Mouse (Mus musculus) liver, embryonic 11.5 days (tissue): ENCODE data around the gene Col13a1. TPM values are rescaled to one million over a fixed set of nuclear protein-coding genes. Genes with fewer than 3 reads are reported as not detected.

Experiments
- ATAC-seq: fragments of 200-750 bp; cut with Nextera tagmentation; replicated peaks from 2 replicates; pipeline ENCODE4 v1.8.0; 2017; ENCODE audit warnings: moderate number of reproducible peaks, mild to moderate bottlenecking, moderate TSS enrichment, moderate library complexity; ENCODE audit not compliant: low FRiP score
- DNase-seq: peaks from one replicate; pipeline ENCODE4 v3.0.0-alpha.2; 2017; ENCODE audit warnings: low spot score
- H3K27ac ChIP-seq: fragments of 300-500 bp; sonication (generic); 2 replicates; pipeline ENCODE4 v1.5.1; 2014; ENCODE audit warnings: mild to moderate bottlenecking, low read depth, low read length, control low read depth
- H3K27me3 ChIP-seq: fragments of 300-500 bp; sonication (generic); replicated peaks from 2 replicates; pipeline ENCODE4 v1.6.1; 2014; ENCODE audit warnings: low read length, mixed read lengths; ENCODE audit not compliant: control insufficient read depth, insufficient read depth
- H3K36me3 ChIP-seq: fragments of 300-500 bp; sonication (generic); 2 replicates; pipeline ENCODE4 v1.6.1; 2014; ENCODE audit warnings: mild to moderate bottlenecking, low read length, moderate library complexity, mixed read lengths; ENCODE audit not compliant: control insufficient read depth, insufficient read depth
- H3K4me1 ChIP-seq: fragments of 300-500 bp; sonication (generic); replicated peaks from 2 replicates; pipeline ENCODE4 v1.6.1; 2014; ENCODE audit warnings: low read length, mixed read lengths; ENCODE audit not compliant: control insufficient read depth, insufficient read depth
- H3K4me2 ChIP-seq: fragments of 300-500 bp; sonication (generic); 2 replicates; pipeline ENCODE4 v1.6.1; 2014; ENCODE audit warnings: mild to moderate bottlenecking, control low read depth, moderate library complexity
- H3K4me3 ChIP-seq: fragments of 300-500 bp; sonication (generic); 2 replicates; pipeline ENCODE4 v1.5.1; 2014; ENCODE audit warnings: low read depth, low read length, control low read depth
- H3K9ac ChIP-seq: fragments of 300-500 bp; sonication (generic); 2 replicates; pipeline ENCODE4 v1.6.1; 2014; ENCODE audit warnings: low read depth, low read length, control low read depth
- H3K9me3 ChIP-seq: fragments of 300-500 bp; sonication (generic); 2 replicates; pipeline ENCODE4 v1.6.1; 2016; ENCODE audit warnings: low read length, inconsistent platforms, mixed read lengths; ENCODE audit not compliant: control insufficient read depth
- WGBS: fragments of 180-500 bp; shearing (Covaris S2); extraction: QIAGEN DNeasy Blood & Tissue Kit; methylation state at CpG from one replicate; pipeline ENCODE4 v1.1.7; 2014; 5-methylcytosine and 5-hydroxymethylcytosine counted together
- polyA plus RNA-seq: library from polyadenylated mRNA; unstranded; fragments of >200 nt; fragmentation: Nextera tagmentation; extraction: Ambion mirVana; gene quantifications from 2 replicates; pipeline ENCODE4 v1.2.1, GENCODE M21; 2014

Col13a1 gene
- polyA plus RNA-seq, 1 experiment from 2014 or later: 4.6 TPM

DNA sequence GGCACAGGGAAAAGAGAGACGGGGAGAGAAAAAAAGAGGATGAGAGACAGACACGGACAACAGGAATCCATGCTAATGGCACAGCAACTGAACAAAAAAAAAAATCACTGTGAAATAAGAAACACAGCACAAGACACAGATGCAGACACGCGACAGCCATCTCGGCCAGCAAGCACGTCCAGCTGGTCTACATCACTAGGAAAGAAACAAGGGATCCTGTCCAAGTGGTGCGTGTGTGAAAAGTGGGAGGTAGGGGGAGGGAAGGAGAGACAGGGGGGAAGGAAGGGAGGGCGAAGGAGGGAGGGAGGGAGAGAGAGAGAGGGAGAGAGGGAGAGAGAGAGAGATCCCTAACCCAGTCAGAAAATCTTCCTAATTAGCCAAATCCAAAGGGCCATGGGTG is 73.6 kb downstream of the Col13a1 start:
- no peak for DNase-seq
- peaks cover 4% of the 10 kb centered on the region; the same call in 1 of the 2 replicates for H3K4me1 ChIP-seq
- no peak for ATAC-seq
- no peak overlapping the region for H3K4me2 ChIP-seq
- WGBS: 46% methylated on average over 8 of the region's 8 CpGs
- no peaks in the 10 kb centered on the region for H3K27me3 ChIP-seq
- H3K27ac ChIP-seq: no peak overlapping the region
- H3K9ac ChIP-seq: no peak overlapping the region
- no peaks in the 10 kb centered on the region for H3K36me3 ChIP-seq
- H3K9me3 ChIP-seq: no peaks in the 10 kb centered on the region
- H3K4me3 ChIP-seq: no peak overlapping the region

DNA sequence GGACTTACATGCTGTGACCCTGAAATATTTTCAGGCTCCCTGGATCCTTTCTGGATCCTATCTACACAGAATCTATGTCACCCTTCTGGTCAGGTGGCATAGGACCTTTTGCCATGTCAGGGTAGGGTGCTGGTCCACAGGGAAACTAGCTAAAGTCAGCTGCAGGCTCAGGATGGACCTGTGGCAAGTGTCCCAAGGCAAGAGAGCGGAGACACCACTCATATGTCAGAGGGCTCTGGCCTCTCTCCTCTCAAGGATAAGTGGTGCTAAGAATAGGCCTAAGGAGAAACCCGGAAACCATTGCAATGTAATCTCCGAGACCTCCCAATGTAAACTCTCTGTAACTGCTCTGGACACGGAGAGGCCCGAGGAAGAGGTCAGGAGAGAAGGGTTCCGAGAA is 80.8 kb downstream of the Col13a1 start:
- no peak overlapping the region for H3K9ac ChIP-seq
- no peaks in the 10 kb centered on the region for H3K27me3 ChIP-seq
- H3K4me3 ChIP-seq: no peak overlapping the region
- no peaks in the 10 kb centered on the region for H3K9me3 ChIP-seq
- no peaks in the 10 kb centered on the region for H3K36me3 ChIP-seq
- 70% methylated on average over 6 of the region's 6 CpGs for WGBS
- no peak for ATAC-seq
- H3K27ac ChIP-seq: no peak overlapping the region
- no peak for DNase-seq
- no peaks in the 10 kb centered on the region for H3K4me1 ChIP-seq
- H3K4me2 ChIP-seq: no peak overlapping the region

DNA sequence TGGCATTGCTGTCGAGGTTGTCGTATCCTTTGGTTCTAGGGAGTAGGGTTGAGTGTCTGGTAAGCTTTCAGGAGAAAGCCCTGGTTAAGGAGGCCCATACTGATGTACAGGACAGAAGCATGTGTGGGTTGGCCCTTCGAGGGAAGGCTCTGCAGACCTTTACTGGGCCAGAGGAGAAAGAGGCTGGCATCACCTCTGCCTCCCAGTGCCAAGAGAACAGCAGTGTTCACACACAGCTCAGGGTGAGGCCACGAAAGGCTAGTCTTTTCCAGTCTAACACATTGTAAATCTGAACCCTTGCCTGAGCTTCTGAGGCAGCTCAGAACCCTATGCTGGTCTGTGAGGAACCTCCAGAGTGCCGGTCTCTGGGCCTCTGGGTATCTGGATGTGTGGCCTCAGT is 84.3 kb downstream of the Col13a1 start:
- no peak overlapping the region for H3K4me3 ChIP-seq
- WGBS: 74% methylated on average over 5 of the region's 5 CpGs
- no peak for DNase-seq

DNA sequence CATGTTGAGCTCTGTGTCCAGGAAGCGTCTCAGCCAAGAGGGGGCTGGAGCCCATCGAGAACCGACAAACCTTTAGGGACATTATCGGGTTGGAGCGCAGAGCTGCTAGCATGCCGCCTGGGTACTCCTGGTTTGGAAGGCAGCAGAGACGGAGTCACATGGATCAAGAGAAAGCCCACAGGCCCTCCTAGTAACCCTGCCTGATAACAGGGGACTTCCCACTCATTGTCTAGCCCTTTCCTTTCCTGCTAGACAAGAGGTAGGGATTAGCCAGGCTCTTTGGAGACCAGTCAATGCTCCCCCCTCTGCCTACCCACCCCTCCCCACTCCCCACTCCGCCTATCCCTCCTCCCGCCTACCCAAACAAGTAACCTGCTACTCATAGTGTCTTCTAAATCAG is 87.8 kb downstream of the Col13a1 start:
- no peak overlapping the region for H3K4me2 ChIP-seq

More for the DNA sequence above, 84.3 kb downstream of the Col13a1 start:
- Histone ChIP-seq H3K9ac (no peak overlapping the region), H3K36me3 (no peaks in the 10 kb centered on the region), H3K9me3 (no peaks in the 10 kb centered on the region), H3K4me2 (no peak overlapping the region), H3K27ac (no peak overlapping the region), H3K27me3 (no peaks in the 10 kb centered on the region), H3K4me1 (no peaks in the 10 kb centered on the region)
- ATAC-seq: no peak

DNA sequence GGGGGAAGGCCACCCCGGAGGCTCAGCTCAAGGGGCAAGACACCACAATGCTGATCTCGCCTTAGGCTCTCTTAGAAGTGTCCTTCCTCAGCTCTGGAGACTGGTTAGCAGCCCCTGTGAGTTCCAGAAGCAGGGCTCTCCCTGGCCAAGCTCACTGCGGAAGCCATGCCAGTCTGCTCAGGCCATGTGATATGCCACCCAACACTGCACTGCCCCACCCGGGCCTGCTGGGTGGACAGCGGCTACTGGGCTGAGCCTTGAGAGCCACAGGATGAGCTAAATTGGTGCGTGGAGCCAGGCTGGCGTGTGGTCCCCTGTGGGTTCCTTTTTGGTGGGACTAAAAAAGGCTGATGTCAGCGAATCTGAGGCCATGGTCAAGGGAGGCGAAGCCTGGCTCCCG is 88.6 kb downstream of the Col13a1 start:
- ATAC-seq (no peak), DNase-seq (no peak)
- Histone ChIP-seq H3K4me2 (no peak overlapping the region), H3K27me3 (no peaks in the 10 kb centered on the region; the same call in 1 of the 2 replicates), H3K9ac (no peak overlapping the region), H3K9me3 (no peaks in the 10 kb centered on the region), H3K4me1 (no peaks in the 10 kb centered on the region), H3K27ac (no peak overlapping the region), H3K4me3 (no peak overlapping the region), H3K36me3 (no peaks in the 10 kb centered on the region)
- 88% methylated on average over 10 of the region's 10 CpGs for WGBS

More for the DNA sequence above, 87.8 kb downstream of the Col13a1 start:
- ATAC-seq: no peak
- Histone ChIP-seq H3K4me1 (no peaks in the 10 kb centered on the region), H3K36me3 (no peaks in the 10 kb centered on the region), H3K9ac (no peak overlapping the region), H3K4me3 (no peak overlapping the region), H3K9me3 (no peaks in the 10 kb centered on the region), H3K27me3 (no peaks in the 10 kb centered on the region; the same call in 1 of the 2 replicates), H3K27ac (no peak overlapping the region)
- WGBS: 63% methylated on average over 9 of the region's 9 CpGs
- no peak for DNase-seq

DNA sequence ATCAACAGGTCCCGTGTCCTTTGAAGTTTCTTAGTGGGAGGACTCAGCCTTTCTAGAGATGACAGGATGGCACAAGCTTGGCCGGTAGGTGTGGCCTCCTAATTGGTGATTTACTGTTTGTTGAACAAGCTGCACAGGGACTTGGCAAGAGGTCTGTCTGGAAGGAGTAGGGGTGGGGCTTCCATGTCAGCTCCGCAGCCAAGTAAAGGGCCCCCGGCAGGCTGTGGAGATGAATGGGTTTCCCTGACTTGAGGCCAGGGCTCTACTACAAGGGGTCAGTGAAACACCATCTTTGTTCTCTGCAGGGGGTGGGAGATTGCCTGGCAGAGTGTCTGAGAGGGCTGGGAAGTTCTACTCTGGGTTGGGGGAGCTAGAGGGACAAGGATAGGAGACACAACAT is 99.5 kb downstream of the Col13a1 start:
- no peaks in the 10 kb centered on the region for H3K27me3 ChIP-seq
- no peaks in the 10 kb centered on the region; the same call in 1 of the 2 replicates for H3K4me1 ChIP-seq
- no peak for DNase-seq
- ATAC-seq: no peak
- H3K9me3 ChIP-seq: no peaks in the 10 kb centered on the region
- no peak overlapping the region for H3K9ac ChIP-seq
- no peak overlapping the region for H3K4me2 ChIP-seq
- H3K27ac ChIP-seq: no peak overlapping the region
- 37% methylated on average over 4 of the region's 4 CpGs for WGBS
- H3K4me3 ChIP-seq: no peak overlapping the region
- no peaks in the 10 kb centered on the region for H3K36me3 ChIP-seq

DNA sequence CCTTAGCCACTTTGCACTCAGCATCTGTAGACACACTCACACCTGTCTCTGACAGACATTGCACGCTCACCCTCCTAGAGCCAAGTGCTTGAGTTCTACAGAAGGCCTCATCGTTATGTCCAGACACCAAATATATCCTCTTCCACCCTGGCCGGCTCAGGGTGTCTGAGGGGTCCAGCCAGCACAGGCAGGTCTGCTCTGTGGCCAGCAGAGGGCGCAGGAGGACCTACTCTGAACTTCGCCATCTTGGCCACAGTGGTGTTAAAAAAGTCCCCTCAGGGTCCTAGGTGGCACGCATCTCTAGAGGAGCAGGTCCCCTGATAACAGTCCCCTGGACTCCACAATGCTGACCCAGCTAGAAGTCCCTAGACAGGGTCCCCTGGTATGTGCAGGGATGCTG is 101.1 kb downstream of the Col13a1 start:
- no peak overlapping the region for H3K4me2 ChIP-seq
- H3K9ac ChIP-seq: no peak overlapping the region
- no peak overlapping the region for H3K27ac ChIP-seq
- H3K36me3 ChIP-seq: no peaks in the 10 kb centered on the region
- ATAC-seq (0 out of 2 replicates have a peak, but pooled peaks have one; percentile 23), DNase-seq (peak; percentile 67)
- H3K9me3 ChIP-seq: no peaks in the 10 kb centered on the region
- no peaks in the 10 kb centered on the region for H3K27me3 ChIP-seq
- WGBS: 8% methylated on average over 6 of the region's 6 CpGs
- H3K4me1 ChIP-seq: no peaks in the 10 kb centered on the region; the same call in none of the 2 replicates
- no peak overlapping the region for H3K4me3 ChIP-seq

DNA sequence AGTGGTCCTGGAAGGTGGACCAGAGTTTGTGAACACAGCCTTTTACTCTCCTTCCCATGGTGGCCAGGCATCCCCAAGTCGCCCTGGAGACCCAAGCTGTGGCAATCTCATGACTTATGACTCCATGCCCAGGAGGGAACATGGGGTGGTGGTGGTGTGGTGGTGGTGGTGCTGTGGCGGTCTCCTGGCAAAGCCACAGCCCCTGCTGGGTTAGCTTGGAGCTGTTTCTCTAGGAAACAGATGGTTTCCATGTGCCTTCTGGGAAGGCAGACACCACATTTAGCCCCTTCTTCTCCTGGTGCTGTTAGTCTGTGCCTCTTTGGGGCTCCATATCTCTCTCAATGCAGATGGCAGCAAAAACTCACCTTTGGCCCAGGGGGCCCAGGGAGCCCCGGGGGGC is 109.1 kb downstream of the Col13a1 start:
- H3K4me2 ChIP-seq: no peak overlapping the region
- H3K4me1 ChIP-seq: no peaks in the 10 kb centered on the region; the same call in 1 of the 2 replicates
- no peaks in the 10 kb centered on the region for H3K27me3 ChIP-seq
- no peak for ATAC-seq
- WGBS: 74% methylated on average over 3 of the region's 3 CpGs
- no peak overlapping the region for H3K27ac ChIP-seq
- no peak for DNase-seq
- no peak overlapping the region for H3K9ac ChIP-seq
- no peak overlapping the region for H3K4me3 ChIP-seq
- no peaks in the 10 kb centered on the region for H3K36me3 ChIP-seq
- no peaks in the 10 kb centered on the region for H3K9me3 ChIP-seq

DNA sequence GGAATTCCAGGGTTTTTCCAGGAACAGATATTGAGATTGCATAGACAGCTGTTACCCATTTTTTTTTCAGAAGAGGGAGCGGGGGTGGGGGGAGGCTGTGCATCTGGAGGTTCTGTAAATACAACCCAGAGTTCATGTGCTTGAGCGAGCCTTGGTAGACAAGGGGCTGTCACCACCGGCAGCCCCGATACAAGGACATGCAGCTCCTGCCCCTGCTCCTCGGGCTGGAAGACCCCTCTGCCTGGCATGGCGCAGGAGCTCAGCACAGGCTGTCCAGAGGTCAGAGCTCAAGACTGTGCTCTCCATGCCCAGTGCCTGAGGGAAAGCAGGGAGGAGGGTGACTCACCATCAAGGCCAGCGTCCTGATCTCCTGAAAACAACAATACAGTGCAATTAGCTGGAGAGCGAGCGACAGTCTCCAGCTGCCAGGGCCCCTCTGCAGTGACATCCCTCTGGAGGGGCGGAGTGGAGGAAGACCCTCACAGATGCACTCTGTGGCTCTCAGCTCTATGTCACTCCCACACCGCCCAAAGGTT is 112.8 kb downstream of the Col13a1 start:
- H3K9ac ChIP-seq: no peak overlapping the region
- no peaks in the 10 kb centered on the region for H3K27me3 ChIP-seq
- H3K9me3 ChIP-seq: peaks cover 15% of the 10 kb centered on the region
- ATAC-seq (no peak), DNase-seq (no peak)
- no peaks in the 10 kb centered on the region for H3K4me1 ChIP-seq
- peaks cover 5% of the 10 kb centered on the region; the same call in 1 of the 2 replicates for H3K36me3 ChIP-seq
- no peak overlapping the region for H3K4me2 ChIP-seq
- H3K27ac ChIP-seq: no peak overlapping the region
- 61% methylated on average over 11 of the region's 11 CpGs for WGBS
- H3K4me3 ChIP-seq: no peak overlapping the region
